Mouse (Mus musculus) brain, embryonic 14.5 days (tissue): ENCODE data around the gene Tmem161b. TPM values are rescaled to one million over a fixed set of nuclear protein-coding genes. Genes with fewer than 3 reads are reported as not detected.

Experiments used
- DNase-seq: peaks from one replicate; pipeline ENCODE4 v3.0.0-alpha.2; 2011; ENCODE audit warnings: low read depth
- CTCF ChIP-seq: fragments of 200-500 bp; IDR thresholded peaks from 2 replicates; pipeline ENCODE4 v1.5.1; 2012; ENCODE audit warnings: inconsistent platforms, mild to moderate bottlenecking, moderate library complexity, borderline replicate concordance; ENCODE audit not compliant: insufficient read depth, insufficient read length; ENCODE audit errors: extremely low read depth
- POLR2A ChIP-seq: fragments of 200-500 bp; IDR thresholded peaks from 2 replicates; pipeline ENCODE4 v1.6.1; 2012; ENCODE audit warnings: mild to moderate bottlenecking, inconsistent platforms, borderline replicate concordance; ENCODE audit not compliant: poor library complexity, insufficient read depth, insufficient read length, severe bottlenecking; ENCODE audit errors: extremely low read depth
- polyA plus RNA-seq: library from polyadenylated mRNA; depleted of rRNA; stranded (reverse); fragments of >200 nt; gene quantifications from 2 replicates; pipeline ENCODE4 v1.2.3, GENCODE M21; 2012

Tmem161b gene
- polyA plus RNA-seq, 1 experiment, result 24.1 TPM

GRCm38 (mm10) chr13:84276246-84276645, 54.1 kb downstream of the Tmem161b start:
- DNase-seq, result no peak
- TF ChIP-seq CTCF (no peak), POLR2A (no peak)

- DNase-seq, result no peak
- TF ChIP-seq CTCF, result no peak
- no peak for TF ChIP-seq POLR2A
Observed at GRCm38 (mm10) chr13:84280352-84280751, 58.3 kb downstream of the Tmem161b start.

GRCm38 (mm10) chr13:84282966-84283365, 60.9 kb downstream of the Tmem161b start:
- no peak for DNase-seq

GRCm38 (mm10) chr13:84284764-84285558, 62.9 kb downstream of the Tmem161b start:
- DNase-seq, result peak; percentile 96
- TF ChIP-seq POLR2A, result no peak
- TF ChIP-seq CTCF, result no peak

More at GRCm38 (mm10) chr13:84282966-84283365, 60.9 kb downstream of the Tmem161b start:
- TF ChIP-seq CTCF (no peak), POLR2A (no peak)

- DNase-seq, result peak; percentile 84
- no peak for TF ChIP-seq CTCF
- TF ChIP-seq POLR2A, result no peak
Observed at GRCm38 (mm10) chr13:84285559-84285945, 63.5 kb downstream of the Tmem161b start.

GRCm38 (mm10) chr13:84299445-84300053, 77.5 kb downstream of the Tmem161b start:
- DNase-seq, result no peak
- TF ChIP-seq CTCF (no peak), POLR2A (no peak)

- TF ChIP-seq POLR2A (no peak), CTCF (no peak)
- peak; percentile 63 for DNase-seq
Observed at GRCm38 (mm10) chr13:84343272-84343671, 121.2 kb downstream of the Tmem161b start.

GRCm38 (mm10) chr13:84343691-84344495, 121.8 kb downstream of the Tmem161b start:
- no peak for TF ChIP-seq CTCF
- no peak for TF ChIP-seq POLR2A
- peak; percentile 67 for DNase-seq

GRCm38 (mm10) chr13:84344711-84345110, 122.6 kb downstream of the Tmem161b start:
- peak; percentile 86 for DNase-seq
- no peak for TF ChIP-seq CTCF
- no peak for TF ChIP-seq POLR2A

- peak; percentile 83 for DNase-seq
- no peak for TF ChIP-seq CTCF
- TF ChIP-seq POLR2A, result no peak
Observed at GRCm38 (mm10) chr13:84345114-84345513, 123.0 kb downstream of the Tmem161b start.
